Mouse (Mus musculus): ENCODE measurements around the gene Gemin6.

- TF ChIP-seq GATA1 (IDR thresholded peaks at IDR 0.05; ENCODE audit: borderline replicate concordance, low read length) (no peak), FLI1 (IDR thresholded peaks at IDR 0.05; ENCODE audit: low read length) (no peak)
These were observed 30.2 kb downstream of the Gemin6 start for GRCm38 (mm10) chr17:80254421-80254820.
